Mouse (Mus musculus): ENCODE data around the gene Olfr648. TPM values are rescaled to one million over a fixed set of nuclear protein-coding genes. Genes with fewer than 3 reads are reported as not detected.
A peak's percentile ranks its signal among the peaks of the same experiment; 100 is the strongest.

Olfr648 gene
- polyA plus RNA-seq, 1 experiment from 2014 or later, result 0.05 TPM

DNA sequence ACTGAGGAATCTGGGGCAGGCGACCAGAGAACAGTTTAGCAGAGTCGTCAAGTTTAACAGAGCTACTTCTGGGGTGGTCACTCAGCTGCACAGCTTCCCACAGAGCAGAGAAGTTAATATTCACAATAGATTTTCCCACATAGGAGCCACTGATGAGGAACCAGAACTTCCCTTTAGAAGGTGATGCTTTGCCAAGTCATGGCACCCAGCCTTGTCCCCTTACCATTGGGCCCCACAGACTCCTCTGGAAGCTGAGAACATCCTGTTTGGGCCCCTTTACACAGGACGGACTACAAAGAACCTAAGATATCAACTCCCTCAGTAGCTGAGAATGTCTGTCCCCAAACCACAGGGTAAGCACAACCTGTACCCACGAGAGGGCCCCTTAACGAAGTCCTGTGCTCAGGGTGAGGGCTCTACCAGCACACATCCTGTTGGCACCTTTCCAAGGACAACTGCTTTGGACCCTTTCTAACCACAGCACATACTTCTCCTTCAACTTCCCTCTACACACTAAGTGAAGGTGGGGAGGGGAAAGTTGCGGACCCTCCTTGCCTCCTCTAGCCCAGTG lies 13.5 kb downstream of the Olfr648 start:
- no peaks in the 10 kb centered on the region for H3K9me3 ChIP-seq (replicated peaks)
- no peaks in the 10 kb centered on the region for H3K4me1 ChIP-seq
- no peak overlapping the region for H3K4me3 ChIP-seq
- H3K36me3 ChIP-seq, result no peaks in the 10 kb centered on the region
- no peak overlapping the region for H3K4me2 ChIP-seq
- H3K27ac ChIP-seq, result no peak overlapping the region
- WGBS (ENCODE audit: insufficient replicate concordance), result 33% methylated on average over 6 of the region's 6 CpGs
- ATAC-seq, result peak; percentile 35; the same call in 1 of the 2 replicates
- H3K9ac ChIP-seq, result no peak overlapping the region
- no peaks in the 10 kb centered on the region for H3K27me3 ChIP-seq (replicated peaks)

DNA sequence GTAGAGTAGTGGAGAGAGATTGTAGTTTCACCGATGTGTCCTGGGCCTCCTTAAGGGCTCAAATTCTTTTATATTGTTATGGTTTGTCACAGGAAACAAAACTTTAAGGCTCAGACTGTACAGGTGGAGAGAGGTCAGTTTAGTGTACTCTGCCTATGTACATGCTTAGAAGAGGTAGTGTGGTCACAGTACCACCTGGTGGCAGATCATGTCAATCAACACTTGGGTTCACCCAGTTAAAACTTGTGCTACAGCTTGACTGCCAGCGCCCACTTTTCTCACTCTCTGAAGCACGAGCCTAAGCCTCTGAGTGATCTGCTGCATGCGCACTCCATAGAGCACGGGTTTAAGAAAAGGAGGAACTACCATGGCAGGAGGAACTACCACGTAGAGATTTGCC lies 16.1 kb downstream of the Olfr648 start:
- no peaks in the 10 kb centered on the region for H3K36me3 ChIP-seq
- H3K4me3 ChIP-seq, result no peak overlapping the region
- H3K9me3 ChIP-seq (replicated peaks), result no peaks in the 10 kb centered on the region
- ATAC-seq, result no peak
- H3K4me1 ChIP-seq, result no peaks in the 10 kb centered on the region
- WGBS (ENCODE audit: insufficient replicate concordance), result 38% methylated on average over 6 of the region's 6 CpGs
- no peak overlapping the region for H3K9ac ChIP-seq
- H3K4me2 ChIP-seq, result no peak overlapping the region
- H3K27me3 ChIP-seq (replicated peaks), result no peaks in the 10 kb centered on the region
- no peak overlapping the region for H3K27ac ChIP-seq

DNA sequence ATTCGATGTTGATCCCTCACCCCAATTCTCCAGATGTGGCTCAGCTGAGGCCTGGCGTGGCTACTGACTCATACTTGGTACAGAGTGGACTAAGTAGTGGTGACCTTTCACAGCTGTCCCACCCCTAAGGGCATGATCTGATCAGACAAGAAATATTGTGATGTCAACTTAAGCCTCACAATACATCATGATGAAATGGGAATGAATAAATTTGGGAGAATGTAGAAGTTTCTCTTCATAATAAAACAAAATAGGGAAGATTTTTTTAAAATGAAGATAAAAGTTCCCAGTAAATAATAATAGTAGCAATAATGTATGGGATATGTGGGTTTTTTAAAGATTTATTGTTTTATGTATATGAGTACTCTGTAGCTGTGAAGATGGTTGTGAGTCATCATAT lies 32.7 kb downstream of the Olfr648 start, which contains the start of gene Ubqlnl:
Gene Ubqlnl, minus strand, starts transcription at position 101 of the 400 bp plus-strand sequence.
- Histone ChIP-seq H3K27ac (no peak within 1 kb of the TSS), H3K4me3 (no peak within 1 kb of the TSS), H3K4me2 (no peak within 1 kb of the TSS), H3K4me1 (no peaks in the 10 kb centered on the region), H3K9me3 (replicated peaks) (no peaks in the 10 kb centered on the region), H3K9ac (no peak within 1 kb of the TSS), H3K36me3 (no peaks in the 10 kb centered on the region), H3K27me3 (replicated peaks) (no peaks in the 10 kb centered on the region)
- no peak for ATAC-seq
- WGBS (ENCODE audit: insufficient replicate concordance), result 68% methylated on average over 2 of the region's 2 CpGs

DNA sequence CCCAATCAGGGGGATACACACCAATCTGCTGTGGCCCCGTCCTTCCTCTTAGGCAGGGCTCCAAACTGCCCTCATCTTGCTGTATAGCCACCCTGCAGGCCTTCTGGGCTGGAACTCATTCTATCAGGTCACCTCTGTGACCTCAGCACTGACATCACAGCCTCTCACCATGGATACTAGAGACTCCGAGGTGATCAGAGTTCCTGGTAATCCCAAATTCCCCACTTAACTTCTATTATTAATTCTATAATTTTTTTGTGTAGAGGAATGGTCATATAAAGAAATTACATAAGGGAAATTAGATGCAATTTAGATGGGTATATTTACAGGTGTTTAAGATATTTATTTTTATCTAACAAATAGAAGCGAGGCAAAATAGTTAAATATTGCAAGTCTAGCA lies 40.0 kb downstream of the Olfr648 start, which contains the start of gene Ubqln3:
Gene Ubqln3, minus strand, starts transcription at position 101 of the 400 bp plus-strand sequence.
- no peaks in the 10 kb centered on the region for H3K4me1 ChIP-seq
- WGBS (ENCODE audit: insufficient replicate concordance), result 55% methylated on average over 3 of the region's 3 CpGs
- ATAC-seq, result no peak

DNA sequence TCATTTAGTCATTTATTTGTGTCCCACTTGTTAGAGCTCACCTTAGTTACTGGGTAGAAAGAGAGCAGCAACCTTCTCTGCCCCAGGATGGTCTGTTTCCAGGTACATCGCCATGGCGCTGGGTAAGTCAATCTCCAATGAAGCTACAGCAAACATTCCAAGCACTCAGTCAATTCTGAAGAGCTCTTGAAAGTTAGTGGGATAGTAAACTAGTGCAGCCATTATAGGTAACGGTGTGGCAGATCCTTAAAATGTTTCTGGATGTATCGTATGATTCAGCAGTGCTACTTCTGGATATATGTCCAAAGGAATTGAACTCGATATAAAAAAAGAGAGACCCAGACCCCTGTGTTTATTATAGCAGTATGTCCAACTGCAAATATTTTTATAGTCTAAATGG lies 45.9 kb downstream of the Olfr648 start, which contains the start of gene Olfr643:
Gene Olfr643, minus strand, starts transcription at position 101 of the 400 bp plus-strand sequence.
- no peak within 1 kb of the TSS for H3K9ac ChIP-seq
- ATAC-seq, result no peak
- 64% methylated on average over 5 of the region's 5 CpGs for WGBS (ENCODE audit: insufficient replicate concordance)
- H3K9me3 ChIP-seq (replicated peaks), result no peaks in the 10 kb centered on the region
- H3K27ac ChIP-seq, result no peak within 1 kb of the TSS
- H3K27me3 ChIP-seq (replicated peaks), result no peaks in the 10 kb centered on the region
- H3K4me2 ChIP-seq, result no peak within 1 kb of the TSS
- H3K4me1 ChIP-seq, result no peaks in the 10 kb centered on the region
- H3K36me3 ChIP-seq, result no peaks in the 10 kb centered on the region
- H3K4me3 ChIP-seq, result no peak within 1 kb of the TSS

More for the DNA sequence above, 40.0 kb downstream of the Olfr648 start, which contains the start of gene Ubqln3:
- no peak within 1 kb of the TSS for H3K4me2 ChIP-seq
- H3K36me3 ChIP-seq, result no peaks in the 10 kb centered on the region
- no peak within 1 kb of the TSS for H3K4me3 ChIP-seq
- H3K27ac ChIP-seq, result no peak within 1 kb of the TSS
- no peaks in the 10 kb centered on the region for H3K9me3 ChIP-seq (replicated peaks)
- H3K27me3 ChIP-seq (replicated peaks), result no peaks in the 10 kb centered on the region
- no peak within 1 kb of the TSS for H3K9ac ChIP-seq

DNA sequence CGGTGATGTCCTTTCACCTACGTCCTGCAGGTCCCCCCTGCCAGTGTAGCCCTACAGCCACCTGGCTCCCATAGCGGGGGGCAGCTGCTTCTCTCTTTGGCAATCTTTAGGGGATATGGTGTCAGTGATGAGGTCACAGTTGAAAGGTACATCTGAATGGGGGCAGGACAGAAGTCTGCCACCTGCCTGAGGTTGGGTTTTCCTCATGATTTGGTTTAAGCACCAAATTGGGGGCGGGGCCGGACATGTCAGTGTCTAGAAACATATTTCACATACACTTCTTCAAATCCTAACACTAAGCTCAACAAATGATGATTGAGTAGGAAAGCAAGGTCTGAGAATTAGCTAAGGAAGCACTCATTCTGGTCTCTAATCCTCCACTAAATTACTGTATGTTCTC lies 53.5 kb downstream of the Olfr648 start, which contains the start of gene Ubqln5:
Gene Ubqln5, minus strand, starts transcription at position 101 of the 400 bp plus-strand sequence.
- no peaks in the 10 kb centered on the region for H3K9me3 ChIP-seq (replicated peaks)
- H3K27ac ChIP-seq, result no peak within 1 kb of the TSS
- no peak for ATAC-seq
- no peak within 1 kb of the TSS for H3K4me2 ChIP-seq
- H3K4me3 ChIP-seq, result no peak within 1 kb of the TSS
- no peaks in the 10 kb centered on the region for H3K4me1 ChIP-seq
- H3K27me3 ChIP-seq (replicated peaks), result no peaks in the 10 kb centered on the region
- 77% methylated on average over 5 of the region's 5 CpGs for WGBS (ENCODE audit: insufficient replicate concordance)
- H3K36me3 ChIP-seq, result no peaks in the 10 kb centered on the region
- H3K9ac ChIP-seq, result no peak within 1 kb of the TSS

Other genes with a start within 250 kb of the Olfr648 start
- 0.17 and 0.35 TPM in 2 replicates for gene Olfr632, start 249.0 kb downstream of the Olfr648 start, polyA plus RNA-seq (2016; fragmentation: Nextera tagmentation; extraction: Ambion mirVana)
- gene Olfr633, start 239.0 kb downstream of the Olfr648 start, polyA plus RNA-seq (2016; fragmentation: Nextera tagmentation; extraction: Ambion mirVana), result 0.08 TPM in 1 of 2 replicates, not detected in the other
- not detected in 2 replicates for gene Olfr635, start 212.2 kb downstream of the Olfr648 start, polyA plus RNA-seq (2016; fragmentation: Nextera tagmentation; extraction: Ambion mirVana)
- gene Olfr638, start 184.6 kb downstream of the Olfr648 start, polyA plus RNA-seq (2016; fragmentation: Nextera tagmentation; extraction: Ambion mirVana), result not detected in 2 replicates
- gene Olfr639, start 166.1 kb downstream of the Olfr648 start, polyA plus RNA-seq (2016; fragmentation: Nextera tagmentation; extraction: Ambion mirVana), result not detected in 2 replicates
- not detected in 2 replicates for gene Olfr640, start 157.8 kb downstream of the Olfr648 start, polyA plus RNA-seq (2016; fragmentation: Nextera tagmentation; extraction: Ambion mirVana)
- gene Olfr641, start 147.9 kb downstream of the Olfr648 start, polyA plus RNA-seq (2016; fragmentation: Nextera tagmentation; extraction: Ambion mirVana), result not detected in 2 replicates
- gene Olfr642, start 130.7 kb downstream of the Olfr648 start, polyA plus RNA-seq (2016; fragmentation: Nextera tagmentation; extraction: Ambion mirVana), result not detected in 2 replicates
- not detected in 2 replicates for gene 4930516K23Rik, start 121.9 kb downstream of the Olfr648 start, polyA plus RNA-seq (2016; fragmentation: Nextera tagmentation; extraction: Ambion mirVana)
- not detected in 2 replicates for gene Olfr644, start 111.5 kb downstream of the Olfr648 start, polyA plus RNA-seq (2016; fragmentation: Nextera tagmentation; extraction: Ambion mirVana)
- not detected in 2 replicates for gene Olfr645, start 97.9 kb downstream of the Olfr648 start, polyA plus RNA-seq (2016; fragmentation: Nextera tagmentation; extraction: Ambion mirVana)
- not detected in 2 replicates for gene Olfr646, start 78.5 kb downstream of the Olfr648 start, polyA plus RNA-seq (2016; fragmentation: Nextera tagmentation; extraction: Ambion mirVana)
- not detected in 2 replicates for gene Ubqln5, start 53.6 kb downstream of the Olfr648 start, polyA plus RNA-seq (2016; fragmentation: Nextera tagmentation; extraction: Ambion mirVana)
- not detected in 2 replicates for gene Olfr643, start 46.0 kb downstream of the Olfr648 start, polyA plus RNA-seq (2016; fragmentation: Nextera tagmentation; extraction: Ambion mirVana)
- not detected in 2 replicates for gene Ubqln3, start 40.1 kb downstream of the Olfr648 start, polyA plus RNA-seq (2016; fragmentation: Nextera tagmentation; extraction: Ambion mirVana)
- not detected in 2 replicates for gene Ubqlnl, start 32.8 kb downstream of the Olfr648 start, polyA plus RNA-seq (2016; fragmentation: Nextera tagmentation; extraction: Ambion mirVana)
- not detected in 2 replicates for gene Olfm5, start 18.6 kb downstream of the Olfr648 start, polyA plus RNA-seq (2016; fragmentation: Nextera tagmentation; extraction: Ambion mirVana)
- gene Olfr649, start 12.6 kb upstream of the Olfr648 start, polyA plus RNA-seq (2016; fragmentation: Nextera tagmentation; extraction: Ambion mirVana), result not detected in 2 replicates
- 1.6 and 1.7 TPM in 2 replicates for gene Trim6, start 35.4 kb upstream of the Olfr648 start, polyA plus RNA-seq (2016; fragmentation: Nextera tagmentation; extraction: Ambion mirVana)
- 1.2 and 1.7 TPM in 2 replicates for gene Trim34a, start 61.1 kb upstream of the Olfr648 start, polyA plus RNA-seq (2016; fragmentation: Nextera tagmentation; extraction: Ambion mirVana)
- gene Trim5, start 104.7 kb upstream of the Olfr648 start, polyA plus RNA-seq (2016; fragmentation: Nextera tagmentation; extraction: Ambion mirVana), result 0.33 and 0.38 TPM in 2 replicates
- gene Trim12a, start 132.1 kb upstream of the Olfr648 start, polyA plus RNA-seq (2016; fragmentation: Nextera tagmentation; extraction: Ambion mirVana), result 3.2 and 4.3 TPM in 2 replicates
- gene Trim34b, start 146.1 kb upstream of the Olfr648 start, polyA plus RNA-seq (2016; fragmentation: Nextera tagmentation; extraction: Ambion mirVana), result not detected in 2 replicates
- gene Trim12c, start 170.0 kb upstream of the Olfr648 start, polyA plus RNA-seq (2016; fragmentation: Nextera tagmentation; extraction: Ambion mirVana), result 1.2 and 1.4 TPM in 2 replicates
- 0.11 TPM in 1 of 2 replicates, not detected in the other for gene Trim30b, start 186.5 kb upstream of the Olfr648 start, polyA plus RNA-seq (2016; fragmentation: Nextera tagmentation; extraction: Ambion mirVana)
- 0.14 and 0.20 TPM in 2 replicates for gene Trim30c, start 217.4 kb upstream of the Olfr648 start, polyA plus RNA-seq (2016; fragmentation: Nextera tagmentation; extraction: Ambion mirVana)

Data from liver, embryonic 12.5 days (tissue).